Mouse (Mus musculus) kidney, adult 2 months (tissue): ENCODE measurements around the gene Agpat3.

Source experiments
- CTCF ChIP-seq: fragments of 200-500 bp; conservative IDR thresholded peaks from 2 replicates; pipeline ENCODE4 v1.5.1; 2011; ENCODE audit warnings: low read depth, mild to moderate bottlenecking, control low read depth, low read length, moderate library complexity, mixed read lengths; ENCODE audit not compliant: insufficient read depth, insufficient read length
- POLR2A ChIP-seq: fragments of 200-500 bp; IDR thresholded peaks from one replicate; pipeline ENCODE4 v1.6.1; 2011; ENCODE audit warnings: low read depth, low read length, control low read depth

GRCm38 (mm10) chr10:78395819-78396624, 43.7 kb upstream of the Agpat3 start:
- peak; percentile 78 for TF ChIP-seq CTCF
- TF ChIP-seq POLR2A, result no peak
